Mouse (Mus musculus) forebrain, embryonic 12.5 days (tissue): ENCODE results near the gene Ecm2. TPM values are rescaled to one million over a fixed set of nuclear protein-coding genes. Genes with fewer than 3 reads are reported as not detected.

ENCODE experiments used
- ATAC-seq: fragments of 200-750 bp; cut with Nextera tagmentation; 2 replicates; pipeline ENCODE4 v1.8.0; 2017; ENCODE audit warnings: moderate TSS enrichment; ENCODE audit not compliant: low FRiP score
- H3K27ac ChIP-seq: fragments of 300-500 bp; sonication (generic); 2 replicates; pipeline ENCODE4 v1.5.1; 2016; ENCODE audit warnings: mild to moderate bottlenecking
- H3K27me3 ChIP-seq: fragments of 300-500 bp; sonication (generic); 2 replicates; pipeline ENCODE4 v1.6.1; 2016; ENCODE audit warnings: mild to moderate bottlenecking
- H3K36me3 ChIP-seq: fragments of 300-500 bp; sonication (generic); replicated peaks from 2 replicates; pipeline ENCODE4 v1.6.1; 2016; ENCODE audit warnings: mild to moderate bottlenecking
- H3K4me1 ChIP-seq: fragments of 300-500 bp; sonication (generic); 2 replicates; pipeline ENCODE4 v1.6.1; 2016
- H3K4me2 ChIP-seq: fragments of 300-500 bp; sonication (generic); 2 replicates; pipeline ENCODE4 v1.6.1; 2016; ENCODE audit warnings: mild to moderate bottlenecking, moderate library complexity
- H3K4me3 ChIP-seq: fragments of 300-500 bp; sonication (generic); replicated peaks from 2 replicates; pipeline ENCODE4 v1.5.1; 2016; ENCODE audit warnings: mild to moderate bottlenecking
- H3K9ac ChIP-seq: fragments of 300-500 bp; sonication (generic); 2 replicates; pipeline ENCODE4 v1.6.1; 2016; ENCODE audit warnings: mild to moderate bottlenecking
- H3K9me3 ChIP-seq: fragments of 300-500 bp; sonication (generic); 2 replicates; pipeline ENCODE4 v1.6.1; 2016
- WGBS: fragments of 180-500 bp; shearing (Covaris S2); methylation state at CpG from one replicate; pipeline ENCODE4 v1.1.7; 2016; 5-methylcytosine and 5-hydroxymethylcytosine counted together
- polyA plus RNA-seq: library from polyadenylated mRNA; unstranded; fragments of >200 nt; fragmentation: Nextera tagmentation; extraction: Ambion mirVana; gene quantifications from 2 replicates; pipeline ENCODE4 v1.2.1, GENCODE M21; 2016

Ecm2 gene
- polyA plus RNA-seq, 1 experiment from 2014 or later: 0.84 TPM

DNA sequence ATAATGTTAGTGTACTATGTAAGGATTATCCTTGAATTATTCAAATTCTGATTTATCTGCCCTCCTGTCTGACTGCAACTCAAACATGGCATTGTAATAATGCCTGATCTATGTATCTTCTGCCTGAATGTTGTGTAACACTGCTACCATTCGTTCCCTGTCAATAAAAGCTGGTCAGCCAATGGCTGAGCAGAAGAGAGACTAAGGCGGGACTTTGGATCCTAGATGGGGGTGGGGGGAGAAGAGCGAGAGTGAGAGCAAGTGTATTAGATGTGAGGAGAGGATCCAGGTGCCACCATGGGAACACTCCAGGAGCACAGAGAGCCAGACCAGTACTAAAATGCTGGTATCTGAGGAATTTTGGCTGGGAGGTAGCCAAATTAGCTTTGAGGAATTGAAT, 65.8 kb downstream of the Ecm2 start:
- no peaks in the 10 kb centered on the region for H3K27me3 ChIP-seq
- H3K36me3 ChIP-seq: no peaks in the 10 kb centered on the region
- no peak overlapping the region for H3K9ac ChIP-seq
- H3K4me3 ChIP-seq: no peak overlapping the region
- H3K9me3 ChIP-seq: no peaks in the 10 kb centered on the region
- H3K4me1 ChIP-seq: no peaks in the 10 kb centered on the region
- ATAC-seq: no peak
- whole genome bisulfite sequencing: 74% methylated on average over 3 of the region's 3 CpGs
- no peak overlapping the region for H3K27ac ChIP-seq
- no peak overlapping the region for H3K4me2 ChIP-seq

GRCm38 (mm10) chr13:49571418-49571817, 66.8 kb downstream of the Ecm2 start:
- no peaks in the 10 kb centered on the region for H3K4me1 ChIP-seq
- H3K36me3 ChIP-seq: no peaks in the 10 kb centered on the region
- ATAC-seq: no peak
- H3K27me3 ChIP-seq: no peaks in the 10 kb centered on the region
- no peak overlapping the region for H3K9ac ChIP-seq
- H3K4me3 ChIP-seq: no peak overlapping the region
- H3K9me3 ChIP-seq: no peaks in the 10 kb centered on the region
- H3K27ac ChIP-seq: no peak overlapping the region
- H3K4me2 ChIP-seq: no peak overlapping the region
- 89% methylated on average over 2 of the region's 2 CpGs for WGBS

GRCm38 (mm10) chr13:49581541-49582530, 77.2 kb downstream of the Ecm2 start, which contains the start of gene Omd:
Gene Omd, plus strand, starts transcription at chr13:49582462.
- no peak for ATAC-seq
- no peaks in the 10 kb centered on the region for H3K9me3 ChIP-seq
- H3K4me3 ChIP-seq: no peak within 1 kb of the TSS
- H3K9ac ChIP-seq: no peak within 1 kb of the TSS
- no peak within 1 kb of the TSS for H3K4me2 ChIP-seq
- H3K36me3 ChIP-seq: no peaks in the 10 kb centered on the region
- H3K4me1 ChIP-seq: no peaks in the 10 kb centered on the region
- H3K27ac ChIP-seq: no peak within 1 kb of the TSS
- 79% methylated on average over 8 of the region's 8 CpGs for WGBS
- H3K27me3 ChIP-seq: no peaks in the 10 kb centered on the region

Other genes with a start within 250 kb of the Ecm2 start
- gene Fgd3, start 184.5 kb upstream of the Ecm2 start, polyA plus RNA-seq: 1.7 and 2.5 TPM in 2 replicates
- gene Bicd2, start 163.2 kb upstream of the Ecm2 start, polyA plus RNA-seq: 38.9 and 39.1 TPM in 2 replicates
- gene Ippk, start 83.6 kb upstream of the Ecm2 start, polyA plus RNA-seq: 15.2 and 15.6 TPM in 2 replicates
- gene Tes3-ps, start 11.5 kb upstream of the Ecm2 start, polyA plus RNA-seq: 0.97 and 1.5 TPM in 2 replicates
- gene Aspn, start 39.6 kb downstream of the Ecm2 start, polyA plus RNA-seq: 2.6 and 2.8 TPM in 2 replicates
- gene Omd, start 77.7 kb downstream of the Ecm2 start, polyA plus RNA-seq: 0.56 and 1.0 TPM in 2 replicates
- 10.6 and 13.9 TPM in 2 replicates for gene Ogn, start 103.2 kb downstream of the Ecm2 start, polyA plus RNA-seq
- 30.7 and 33.3 TPM in 2 replicates for gene Cenpp, start 148.0 kb downstream of the Ecm2 start, polyA plus RNA-seq
- 26.3 and 27.4 TPM in 2 replicates for gene Nol8, start 148.3 kb downstream of the Ecm2 start, polyA plus RNA-seq
- 96.2 and 102 TPM in 2 replicates for gene Iars, start 177.3 kb downstream of the Ecm2 start, polyA plus RNA-seq